Mouse (Mus musculus) lung, postnatal 36 days (tissue): ENCODE results near the gene Heg1.
A peak's percentile ranks its signal among the peaks of the same experiment; 100 is the strongest.

ENCODE experiments used
- DNase-seq: peaks from one replicate; pipeline ENCODE4 v3.0.0; 2022; ENCODE audit warnings: mixed read lengths

Gene Heg1

GRCm38 (mm10) chr16:33684162-33684702 is at the start of gene Heg1:
TSS of gene Heg1 (plus strand) at chr16:33684370.
- peak; percentile 93 for DNase-seq

GRCm38 (mm10) chr16:33635836-33636595 is 48.2 kb upstream of the Heg1 start:
- DNase-seq = no peak

- DNase-seq = peak; percentile 26
These were observed 42.4 kb upstream of the Heg1 start for GRCm38 (mm10) chr16:33641779-33642178.

- DNase-seq = no peak
These were observed 31.1 kb upstream of the Heg1 start for GRCm38 (mm10) chr16:33653116-33653515.

GRCm38 (mm10) chr16:33655443-33655842 is 28.7 kb upstream of the Heg1 start:
- no peak for DNase-seq

GRCm38 (mm10) chr16:33657191-33657590 is 27.0 kb upstream of the Heg1 start:
- DNase-seq = no peak

- DNase-seq = no peak
These were observed 26.0 kb upstream of the Heg1 start for GRCm38 (mm10) chr16:33658121-33658520.

- DNase-seq = no peak
These were observed 24.6 kb upstream of the Heg1 start for GRCm38 (mm10) chr16:33659521-33659920.

GRCm38 (mm10) chr16:33660125-33660524 is 24.0 kb upstream of the Heg1 start:
- DNase-seq = peak; percentile 85

GRCm38 (mm10) chr16:33662841-33663240 is 21.3 kb upstream of the Heg1 start:
- no peak for DNase-seq

GRCm38 (mm10) chr16:33666226-33666625 is 17.9 kb upstream of the Heg1 start:
- DNase-seq = no peak

GRCm38 (mm10) chr16:33666985-33667538 is 17.1 kb upstream of the Heg1 start:
- no peak for DNase-seq

GRCm38 (mm10) chr16:33668448-33668847 is 15.7 kb upstream of the Heg1 start:
- DNase-seq = no peak

GRCm38 (mm10) chr16:33669072-33669471 is 15.1 kb upstream of the Heg1 start:
- no peak for DNase-seq

- DNase-seq = peak; percentile 18
These were observed 13.8 kb upstream of the Heg1 start for GRCm38 (mm10) chr16:33670340-33670739.

GRCm38 (mm10) chr16:33670933-33671332 is 13.2 kb upstream of the Heg1 start:
- DNase-seq = no peak

- no peak for DNase-seq
These were observed 12.0 kb upstream of the Heg1 start for GRCm38 (mm10) chr16:33672188-33672587.

GRCm38 (mm10) chr16:33672643-33673042 is 11.5 kb upstream of the Heg1 start:
- DNase-seq = no peak

- peak; percentile 61 for DNase-seq
These were observed 10.6 kb upstream of the Heg1 start for GRCm38 (mm10) chr16:33673530-33674109.

- no peak for DNase-seq
These were observed 8.9 kb upstream of the Heg1 start for GRCm38 (mm10) chr16:33675151-33675847.

- DNase-seq = peak; percentile 62
These were observed 8.4 kb upstream of the Heg1 start for GRCm38 (mm10) chr16:33675848-33676184.

- peak; percentile 95 for DNase-seq
These were observed 7.5 kb upstream of the Heg1 start for GRCm38 (mm10) chr16:33676347-33677312.
